Mouse (Mus musculus) stomach, postnatal 0 days (tissue): ENCODE measurements at regions not wholly inside any gene's neighbourhood (a gene's known extent, or its start where the extent isn't known, plus 50 kb on each side); places are given as distances from the start of the nearest gene placed in this dataset.

Source experiments
- ATAC-seq: fragments of 200-750 bp; cut with Nextera tagmentation; 2 replicates; pipeline ENCODE4 v1.8.0; 2017; ENCODE audit not compliant: low FRiP score, low TSS enrichment
- DNase-seq: peaks from one replicate; pipeline ENCODE4 v3.0.0-alpha.2; 2016; ENCODE audit warnings: low spot score
- H3K27ac ChIP-seq: fragments of 300-500 bp; sonication (generic); replicated peaks from 2 replicates; pipeline ENCODE4 v1.5.1; 2014; ENCODE audit warnings: mild to moderate bottlenecking, control low read depth
- H3K27me3 ChIP-seq: fragments of 300-500 bp; sonication (generic); 2 replicates; pipeline ENCODE4 v1.6.1; 2014; ENCODE audit warnings: low read length; ENCODE audit not compliant: control insufficient read depth, insufficient read depth
- H3K36me3 ChIP-seq: fragments of 300-500 bp; sonication (generic); 2 replicates; pipeline ENCODE4 v1.6.1; 2014; ENCODE audit warnings: low read length, mixed read lengths; ENCODE audit not compliant: control insufficient read depth, insufficient read depth
- H3K4me1 ChIP-seq: fragments of 300-500 bp; sonication (generic); replicated peaks from 2 replicates; pipeline ENCODE4 v1.6.1; 2014; ENCODE audit warnings: antibody characterized with exemption; ENCODE audit not compliant: control insufficient read depth, insufficient read depth
- H3K4me2 ChIP-seq: fragments of 300-500 bp; sonication (generic); replicated peaks from 2 replicates; pipeline ENCODE4 v1.6.1; 2014; ENCODE audit warnings: low read depth, mild to moderate bottlenecking, control low read depth, moderate library complexity
- H3K4me3 ChIP-seq: fragments of 300-500 bp; sonication (generic); 2 replicates; pipeline ENCODE4 v1.5.1; 2014; ENCODE audit warnings: low read depth, low read length, control low read depth
- H3K9ac ChIP-seq: fragments of 300-500 bp; sonication (generic); 2 replicates; pipeline ENCODE4 v1.6.1; 2014; ENCODE audit warnings: mild to moderate bottlenecking, low read length, control low read depth, mixed read lengths
- H3K9me3 ChIP-seq: fragments of 300-500 bp; sonication (generic); 2 replicates; pipeline ENCODE4 v1.6.1; 2016; ENCODE audit warnings: low read length; ENCODE audit not compliant: control insufficient read depth
- CTCF ChIP-seq: IDR thresholded peaks from 2 replicates; pipeline ENCODE4 v1.5.1; 2016; ENCODE audit warnings: antibody characterized with exemption, low read depth, mild to moderate bottlenecking, moderate library complexity
- EP300 ChIP-seq: optimal IDR thresholded peaks from 2 replicates; pipeline ENCODE3; 2016; ENCODE audit warnings: antibody characterized with exemption
- WGBS: fragments of 180-500 bp; shearing (Covaris S2); extraction: QIAGEN DNeasy Blood & Tissue Kit; methylation state at CpG from one replicate; pipeline ENCODE4 v1.1.7; 2014; 5-methylcytosine and 5-hydroxymethylcytosine counted together

- WGBS: 88% methylated on average over 1 of the region's 1 CpGs
- DNase-seq: no peak
- ATAC-seq: no peak
Observed at GRCm38 (mm10) chr8:30542196-30542595, 2886.3 kb upstream of the 5930422O12Rik start.

DNA sequence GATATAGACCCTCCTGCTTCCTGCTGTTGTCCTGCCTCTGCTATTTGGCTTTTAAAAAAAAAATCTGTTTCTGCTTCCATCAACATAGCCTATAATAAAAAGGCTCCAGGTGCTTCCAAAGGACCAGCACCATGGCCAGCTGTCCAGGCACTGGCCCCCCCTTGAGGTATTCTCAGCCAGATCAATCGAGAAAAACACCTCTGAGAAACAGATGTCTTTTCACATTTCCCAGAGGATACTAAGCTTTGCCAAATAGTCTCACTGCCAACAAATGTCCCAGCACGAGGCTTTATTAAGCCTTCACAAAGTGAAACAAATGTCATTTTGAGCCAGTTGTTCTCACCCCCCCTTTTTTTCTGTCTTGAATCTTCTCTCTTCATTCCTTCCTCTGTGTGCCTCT is 2880.7 kb upstream of the 5930422O12Rik start:
- 21% methylated on average over 2 of the region's 2 CpGs for WGBS
- Histone ChIP-seq H3K27me3 (no peaks in the 10 kb centered on the region), H3K9ac (no peak overlapping the region), H3K27ac (no peak overlapping the region), H3K4me1 (no peaks in the 10 kb centered on the region), H3K4me3 (no peak overlapping the region), H3K4me2 (no peak overlapping the region), H3K36me3 (no peaks in the 10 kb centered on the region), H3K9me3 (no peaks in the 10 kb centered on the region)
- no peak for ATAC-seq
- no peak for DNase-seq
- TF ChIP-seq EP300 (no peak), CTCF (no peak)

More at GRCm38 (mm10) chr8:30542196-30542595, 2886.3 kb upstream of the 5930422O12Rik start:
- H3K4me1 ChIP-seq: no peaks in the 10 kb centered on the region
- TF ChIP-seq CTCF (no peak), EP300 (no peak)
- no peak overlapping the region for H3K4me3 ChIP-seq
- no peaks in the 10 kb centered on the region for H3K9me3 ChIP-seq
- no peak overlapping the region for H3K27ac ChIP-seq
- no peaks in the 10 kb centered on the region for H3K36me3 ChIP-seq
- no peak overlapping the region for H3K4me2 ChIP-seq
- H3K27me3 ChIP-seq: no peaks in the 10 kb centered on the region
- no peak overlapping the region for H3K9ac ChIP-seq

- H3K9ac ChIP-seq: no peak overlapping the region
- WGBS: 65% methylated on average over 1 of the region's 1 CpGs
- DNase-seq (no peak), ATAC-seq (no peak)
- H3K4me2 ChIP-seq: no peak overlapping the region
- H3K27me3 ChIP-seq: no peaks in the 10 kb centered on the region
- H3K4me1 ChIP-seq: no peaks in the 10 kb centered on the region
- no peaks in the 10 kb centered on the region for H3K36me3 ChIP-seq
- TF ChIP-seq EP300 (no peak), CTCF (no peak)
- no peak overlapping the region for H3K27ac ChIP-seq
- no peaks in the 10 kb centered on the region for H3K9me3 ChIP-seq
- no peak overlapping the region for H3K4me3 ChIP-seq
Observed at GRCm38 (mm10) chr8:30551051-30551450, 2877.5 kb upstream of the 5930422O12Rik start.

GRCm38 (mm10) chr8:30557429-30557828 is 2871.1 kb upstream of the 5930422O12Rik start:
- Histone ChIP-seq H3K4me1 (no peaks in the 10 kb centered on the region), H3K4me2 (no peak overlapping the region), H3K27ac (no peak overlapping the region), H3K4me3 (no peak overlapping the region), H3K9ac (no peak overlapping the region), H3K9me3 (no peaks in the 10 kb centered on the region), H3K27me3 (no peaks in the 10 kb centered on the region), H3K36me3 (no peaks in the 10 kb centered on the region)
- ATAC-seq: no peak
- TF ChIP-seq CTCF (no peak), EP300 (no peak)
- DNase-seq: no peak

DNA sequence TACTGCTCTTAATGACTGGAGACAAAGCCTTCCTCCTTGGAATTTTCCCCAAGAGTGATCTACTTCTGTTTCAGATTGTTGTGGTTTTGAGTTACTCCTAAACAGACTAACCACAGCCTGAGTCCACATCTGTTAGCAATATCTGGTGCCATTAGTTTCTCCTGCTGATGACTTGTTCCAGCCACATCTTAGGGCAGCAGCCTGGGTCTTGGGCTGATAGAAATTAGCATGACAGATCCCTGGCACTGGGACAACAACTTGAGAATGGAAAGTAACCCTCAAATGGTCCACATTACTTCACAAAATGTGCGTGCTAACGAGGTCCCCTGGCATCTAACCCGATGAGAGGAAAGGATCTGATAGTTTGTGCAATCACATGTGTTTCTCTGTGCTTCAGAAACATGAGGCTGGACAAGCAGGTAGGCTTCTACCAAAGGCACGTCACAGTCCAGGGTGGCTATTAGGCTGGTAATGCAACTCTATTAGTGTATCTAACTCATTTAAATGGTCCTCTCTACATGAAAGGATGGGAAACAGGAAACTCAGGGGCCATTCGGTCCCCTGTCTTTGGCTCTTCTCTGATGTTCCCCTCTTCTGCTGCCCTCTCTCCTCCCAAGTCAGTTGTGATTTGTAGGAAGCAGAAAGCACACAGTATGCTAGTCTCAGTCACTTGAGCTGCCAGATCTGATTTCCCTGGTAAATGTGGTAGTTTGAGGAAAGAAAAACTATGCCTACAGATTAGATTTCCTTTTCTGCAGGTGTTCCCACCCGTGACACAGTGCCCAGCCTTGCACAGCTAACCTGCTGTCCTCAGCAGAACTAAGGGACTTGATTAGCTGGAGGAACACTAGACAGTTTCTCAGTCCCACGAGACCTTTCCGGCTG is 2866.9 kb upstream of the 5930422O12Rik start:
- Histone ChIP-seq H3K9ac (no peak overlapping the region), H3K27me3 (no peaks in the 10 kb centered on the region), H3K9me3 (no peaks in the 10 kb centered on the region), H3K36me3 (no peaks in the 10 kb centered on the region), H3K4me1 (no peaks in the 10 kb centered on the region), H3K4me3 (no peak overlapping the region), H3K27ac (no peak overlapping the region), H3K4me2 (no peak overlapping the region)
- ATAC-seq (no peak), DNase-seq (no peak)
- 78% methylated on average over 8 of the region's 8 CpGs for WGBS
- TF ChIP-seq EP300 (no peak), CTCF (no peak)

GRCm38 (mm10) chr8:30569799-30570198 is 2858.7 kb upstream of the 5930422O12Rik start:
- Histone ChIP-seq H3K36me3 (no peaks in the 10 kb centered on the region), H3K27ac (no peak overlapping the region), H3K4me3 (no peak overlapping the region), H3K27me3 (no peaks in the 10 kb centered on the region), H3K9me3 (no peaks in the 10 kb centered on the region), H3K4me1 (no peaks in the 10 kb centered on the region), H3K4me2 (no peak overlapping the region), H3K9ac (no peak overlapping the region)
- DNase-seq: no peak
- TF ChIP-seq CTCF (no peak), EP300 (no peak)
- WGBS: 60% methylated on average over 3 of the region's 3 CpGs
- no peak for ATAC-seq
